Mouse (Mus musculus) spleen, adult 10 weeks (tissue): ENCODE results near the gene Rhox2f. TPM values are rescaled to one million over a fixed set of nuclear protein-coding genes. Genes with fewer than 3 reads are reported as not detected.

ENCODE experiments used
- polyA plus RNA-seq: library from polyadenylated mRNA; stranded (reverse); fragments of 350-450 nt; fragmentation: Illumina TruSeq; extraction: RNeasy Lipid Tissue Mini Kit (QIAGEN cat#74804); gene quantifications from one replicate; pipeline ENCODE4 v1.2.3, GENCODE M21; 2015; ENCODE audit warnings: low replicate concordance; ENCODE audit not compliant: insufficient read depth

Rhox2f gene
- not detected for polyA plus RNA-seq

GRCm38 (mm10) chrX:37571105-37571504, at the start of gene Rhox2f:
Gene Rhox2f (plus strand): TSS chrX:37571405.

GRCm38 (mm10) chrX:37530152-37530551, 41.1 kb upstream of the Rhox2f start, which contains the start of gene Rhox2e:
Gene Rhox2e (plus strand): TSS chrX:37530452.

GRCm38 (mm10) chrX:37541719-37542118, 29.5 kb upstream of the Rhox2f start, which contains the start of gene Rhox3e:
Gene Rhox3e (plus strand): TSS chrX:37542019.

GRCm38 (mm10) chrX:37557112-37557511, 14.1 kb upstream of the Rhox2f start, which contains the start of gene Rhox4e:
Gene Rhox4e (plus strand): TSS chrX:37557412.

GRCm38 (mm10) chrX:37580692-37581091, 9.5 kb downstream of the Rhox2f start, which contains the start of gene Rhox3f:
Gene Rhox3f (plus strand): TSS chrX:37580992.

GRCm38 (mm10) chrX:37607604-37608003, 36.4 kb downstream of the Rhox2f start, which contains the start of gene Rhox4f:
Gene Rhox4f (minus strand): TSS chrX:37607704.

Other genes with a start within 250 kb of the Rhox2f start
- gene Rhox3a2, start 191.4 kb upstream of the Rhox2f start, polyA plus RNA-seq = not detected
- not detected for gene Rhox4a2, start 180.6 kb upstream of the Rhox2f start, polyA plus RNA-seq
- not detected for gene Rhox2b, start 159.3 kb upstream of the Rhox2f start, polyA plus RNA-seq
- not detected for gene Rhox4b, start 138.9 kb upstream of the Rhox2f start, polyA plus RNA-seq
- not detected for gene Rhox2c, start 117.7 kb upstream of the Rhox2f start, polyA plus RNA-seq
- gene Rhox3c, start 112.8 kb upstream of the Rhox2f start, polyA plus RNA-seq = not detected
- gene Rhox4c, start 91.1 kb upstream of the Rhox2f start, polyA plus RNA-seq = not detected
- not detected for gene Rhox2d, start 78.0 kb upstream of the Rhox2f start, polyA plus RNA-seq
- not detected for gene Rhox4d, start 57.0 kb upstream of the Rhox2f start, polyA plus RNA-seq
- gene Rhox2e, start 41.0 kb upstream of the Rhox2f start, polyA plus RNA-seq = not detected
- gene Rhox3e, start 29.4 kb upstream of the Rhox2f start, polyA plus RNA-seq = not detected
- not detected for gene Rhox4e, start 14.0 kb upstream of the Rhox2f start, polyA plus RNA-seq
- not detected for gene Rhox3f, start 9.6 kb downstream of the Rhox2f start, polyA plus RNA-seq
- gene Rhox4f, start 36.3 kb downstream of the Rhox2f start, polyA plus RNA-seq = not detected
- gene Rhox3g, start 57.2 kb downstream of the Rhox2f start, polyA plus RNA-seq = not detected
- not detected for gene Rhox2g, start 72.1 kb downstream of the Rhox2f start, polyA plus RNA-seq
- gene Rhox4g, start 79.9 kb downstream of the Rhox2f start, polyA plus RNA-seq = not detected
- gene Rhox3h, start 97.4 kb downstream of the Rhox2f start, polyA plus RNA-seq = not detected
- gene Rhox2h, start 101.9 kb downstream of the Rhox2f start, polyA plus RNA-seq = not detected
- not detected for gene Rhox5, start 233.4 kb downstream of the Rhox2f start, polyA plus RNA-seq